14 mouse cellular contexts compared by ENCODE assay signal in genomic region chr15:84215273-84215672, GRCm38 (mm10).
"Had no signal": no experiment of that assay in that cellular context is flagged by ENCODE, and none has a peak within 500 bp of the region (broad histone marks: within the 10 kb centered on the region; RNA-seq: fewer than 3 reads in every experiment).

No protein-coding gene starts in this region.

- DNase-seq: kidney, adult 9 months; layer of hippocampus, postnatal 36 days; lung, adult 18-20 months; lung, postnatal 10 days; lung, postnatal 36 days; midbrain, embryonic 14.5 days; thymus, adult 18-20 months; thymus, postnatal 36 days had no signal

- H3K27ac ChIP-seq: left cerebral cortex, adult 2 months; limb, embryonic 15.5 days; liver, embryonic 15.5 days; lung, embryonic 15.5 days had no signal

- H3K9ac ChIP-seq: limb, embryonic 12.5 days; limb, embryonic 15.5 days; liver, embryonic 12.5 days; liver, embryonic 15.5 days; lung, embryonic 15.5 days had no signal

- H3K4me3 ChIP-seq: left cerebral cortex, adult 2 months; limb, embryonic 12.5 days; limb, embryonic 15.5 days; liver, embryonic 12.5 days; liver, embryonic 15.5 days; lung, embryonic 15.5 days had no signal

- ATAC-seq: liver, embryonic 12.5 days had no signal

- H3K9me3 ChIP-seq: limb, embryonic 12.5 days; limb, embryonic 15.5 days; liver, embryonic 12.5 days; liver, embryonic 15.5 days; lung, embryonic 15.5 days had no signal

- H3K27me3 ChIP-seq: limb, embryonic 12.5 days; lung, embryonic 15.5 days had no signal

- H3K4me2 ChIP-seq: limb, embryonic 12.5 days; limb, embryonic 15.5 days; liver, embryonic 12.5 days; liver, embryonic 15.5 days; lung, embryonic 15.5 days had no signal
